Mouse (Mus musculus) olfactory bulb, adult 2 months (tissue): ENCODE measurements at regions not wholly inside any gene's neighbourhood (a gene's known extent, or its start where the extent isn't known, plus 50 kb on each side); places are given as distances from the start of the nearest gene placed in this dataset.

Experiments
- CTCF ChIP-seq: fragments of 200-500 bp; IDR thresholded peaks from 2 replicates; pipeline ENCODE4 v1.5.1; 2012; ENCODE audit warnings: low read depth, mild to moderate bottlenecking, low read length, moderate library complexity; ENCODE audit not compliant: insufficient read depth
- POLR2A ChIP-seq: fragments of 200-500 bp; IDR thresholded peaks from 2 replicates; pipeline ENCODE4 v1.6.1; 2012; ENCODE audit warnings: mild to moderate bottlenecking, low read depth, low read length, moderate library complexity; ENCODE audit not compliant: insufficient read depth

DNA sequence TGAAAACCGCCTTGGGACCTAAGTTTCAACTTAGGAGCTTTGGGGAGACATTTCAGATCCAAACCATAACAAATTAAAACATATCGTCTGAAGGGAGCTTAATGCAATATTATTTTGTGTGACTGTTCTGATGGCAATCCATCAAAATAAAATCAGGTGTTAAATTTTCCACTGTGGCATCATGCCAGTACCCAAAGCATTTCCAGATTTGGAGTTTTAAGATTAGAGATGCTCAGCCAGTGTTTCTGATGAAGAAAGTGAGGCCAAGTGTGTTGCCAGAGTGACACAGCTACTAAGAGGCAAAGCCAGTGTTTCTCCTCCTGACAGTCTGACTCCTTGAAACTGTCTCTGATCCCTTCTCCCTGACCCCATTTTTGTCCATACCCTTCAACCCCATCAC, 308.7 kb downstream of the Rnls start:
- no peak for TF ChIP-seq CTCF
- no peak for TF ChIP-seq POLR2A
